Mouse (Mus musculus): ENCODE results near the gene Olfr424.

- TF ChIP-seq CTCF (IDR thresholded peaks at IDR 0.05; ENCODE audit: control insufficient read depth, insufficient read depth, insufficient read length) (no peak), MYOG (IDR thresholded peaks at IDR 0.05; ENCODE audit: control insufficient read depth, extremely low read depth, insufficient read length) (no peak), USF1 (IDR thresholded peaks at IDR 0.05; ENCODE audit: low read depth) (no peak), FOSL1 (IDR thresholded peaks at IDR 0.05; ENCODE audit: insufficient read depth, low read length, poor library complexity, severe bottlenecking) (no peak), MAX (IDR thresholded peaks at IDR 0.05) (no peak), CEBPB (IDR thresholded peaks at IDR 0.05; ENCODE audit: low read depth) (no peak), MYOD1 (IDR thresholded peaks at IDR 0.05; ENCODE audit: control insufficient read depth, insufficient read length, low read depth) (no peak)
Observed at GRCm38 (mm10) chr1:174170706-174171501, 39.6 kb downstream of the Olfr424 start.

Measured in C2C12 (cell line).